Mouse (Mus musculus) brain, embryonic 14.5 days (tissue): ENCODE measurements around the gene Gm3667. TPM values are rescaled to one million over a fixed set of nuclear protein-coding genes. Genes with fewer than 3 reads are reported as not detected.
A peak's percentile ranks its signal among the peaks of the same experiment; 100 is the strongest.
"Not testable (repeated sequence)": the region's sequence is repeated elsewhere in the genome, so short reads cannot be mapped to it uniquely, and the experiment has no call there.

Experiments used
- DNase-seq: peaks from one replicate; pipeline ENCODE4 v3.0.0-alpha.2; 2011; ENCODE audit warnings: low read depth
- polyA plus RNA-seq: library from polyadenylated mRNA; depleted of rRNA; stranded (reverse); fragments of >200 nt; gene quantifications from 2 replicates; pipeline ENCODE4 v1.2.3, GENCODE M21; 2012; rRNA removed

The Gm3667 gene
- 8.5 TPM in 2 replicates for polyA plus RNA-seq

GRCm38 (mm10) chr14:6889521-6890012 lies at the start of gene Gm3667:
Gene Gm3667 (minus strand): TSS chr14:6889962.
- DNase-seq, result peak; percentile 12

GRCm38 (mm10) chr14:6899881-6900280 lies 10.1 kb upstream of the Gm3667 start:
- not testable (repeated sequence) for DNase-seq

GRCm38 (mm10) chr14:6888811-6889210 lies 951 bp downstream of the Gm3667 start:
- DNase-seq, result peak; percentile 1

- DNase-seq, result not testable (repeated sequence)
Observed at GRCm38 (mm10) chr14:6840211-6840610, 49.6 kb downstream of the Gm3667 start, which contains the start of gene Gm3642. Gene Gm3642 (minus strand): TSS chr14:6840311.

GRCm38 (mm10) chr14:6823297-6823696 lies 66.5 kb downstream of the Gm3667 start:
- DNase-seq, result not testable (repeated sequence)

Other genes starting within 250 kb of the Gm3667 start
- gene Gm10251, start 205.8 kb downstream of the Gm3667 start, polyA plus RNA-seq, result not detected in 2 replicates
- gene Gm8050, start 169.7 kb downstream of the Gm3667 start, polyA plus RNA-seq, result not detected in 2 replicates
- 26.3 and 26.5 TPM in 2 replicates for gene Gm3636, start 147.6 kb downstream of the Gm3667 start, polyA plus RNA-seq
- gene Gm8362, start 115.6 kb downstream of the Gm3667 start, polyA plus RNA-seq, result 0.05 TPM in 1 of 2 replicates, not detected in the other
- gene Gm3642, start 49.7 kb downstream of the Gm3667 start, polyA plus RNA-seq, result not detected in 2 replicates
- gene Gm6356, start 83.9 kb upstream of the Gm3667 start, polyA plus RNA-seq, result not detected in 2 replicates
- 7.2 and 8.1 TPM in 2 replicates for gene Gm10406, start 137.5 kb upstream of the Gm3667 start, polyA plus RNA-seq
- not detected in 2 replicates for gene Gm3685, start 155.0 kb upstream of the Gm3667 start, polyA plus RNA-seq
- 8.4 and 8.6 TPM in 2 replicates for gene Gm3696, start 210.7 kb upstream of the Gm3667 start, polyA plus RNA-seq
- 0.03 TPM in 1 of 2 replicates, not detected in the other for gene Gm6676, start 235.4 kb upstream of the Gm3667 start, polyA plus RNA-seq